Mouse (Mus musculus) hindbrain, embryonic 11.5 days (tissue): Measurements from ENCODE around the gene Map2k5. TPM values are rescaled to one million over a fixed set of nuclear protein-coding genes. Genes with fewer than 3 reads are reported as not detected.

Source experiments
- ATAC-seq: fragments of 200-750 bp; cut with Nextera tagmentation; 2 replicates; pipeline ENCODE4 v1.8.0; 2017; ENCODE audit warnings: mild to moderate bottlenecking, moderate TSS enrichment, moderate library complexity; ENCODE audit not compliant: low FRiP score
- DNase-seq: peaks from one replicate; pipeline ENCODE4 v3.0.0-alpha.2; 2015; ENCODE audit warnings: low spot score
- H3K27ac ChIP-seq: fragments of 300-500 bp; sonication (generic); 2 replicates; pipeline ENCODE4 v1.5.1; 2014; ENCODE audit warnings: mild to moderate bottlenecking, low read depth, low read length
- H3K27me3 ChIP-seq: fragments of 300-500 bp; sonication (generic); 2 replicates; pipeline ENCODE4 v1.6.1; 2014; ENCODE audit warnings: mild to moderate bottlenecking, low read length, moderate library complexity, mixed read lengths; ENCODE audit not compliant: control insufficient read depth, insufficient read depth
- H3K36me3 ChIP-seq: fragments of 300-500 bp; sonication (generic); 2 replicates; pipeline ENCODE4 v1.6.1; 2014; ENCODE audit warnings: mild to moderate bottlenecking, low read length, moderate library complexity, mixed read lengths; ENCODE audit not compliant: control insufficient read depth, insufficient read depth
- H3K4me1 ChIP-seq: fragments of 300-500 bp; sonication (generic); replicated peaks from 2 replicates; pipeline ENCODE4 v1.6.1; 2014; ENCODE audit warnings: low read length, mixed read lengths; ENCODE audit not compliant: control insufficient read depth, insufficient read depth
- H3K4me2 ChIP-seq: fragments of 300-500 bp; sonication (generic); replicated peaks from 2 replicates; pipeline ENCODE4 v1.6.1; 2014; ENCODE audit warnings: mild to moderate bottlenecking, low read depth, low read length
- H3K4me3 ChIP-seq: fragments of 300-500 bp; sonication (generic); 2 replicates; pipeline ENCODE4 v1.5.1; 2014; ENCODE audit warnings: low read depth, low read length
- H3K9ac ChIP-seq: fragments of 300-500 bp; sonication (generic); 2 replicates; pipeline ENCODE4 v1.6.1; 2014; ENCODE audit warnings: low read depth, low read length
- H3K9me3 ChIP-seq: fragments of 300-500 bp; sonication (generic); 2 replicates; pipeline ENCODE4 v1.6.1; 2016; ENCODE audit warnings: low read length; ENCODE audit not compliant: control insufficient read depth
- WGBS: fragments of 180-500 bp; shearing (Covaris S2); extraction: QIAGEN DNeasy Blood & Tissue Kit; methylation state at CpG from one replicate; pipeline ENCODE4 v1.1.7; 2014; 5-methylcytosine and 5-hydroxymethylcytosine counted together
- polyA plus RNA-seq: library from polyadenylated mRNA; unstranded; fragments of >200 nt; fragmentation: Nextera tagmentation; extraction: Ambion mirVana; gene quantifications from 2 replicates; pipeline ENCODE4 v1.2.1, GENCODE M21; 2014

The Map2k5 gene
- polyA plus RNA-seq, 1 experiment from 2014 or later = 43.0 TPM

GRCm38 (mm10) chr9:63201376-63202323, 176.1 kb downstream of the Map2k5 start:
- H3K36me3 ChIP-seq = no peaks in the 10 kb centered on the region
- no peak overlapping the region for H3K27ac ChIP-seq
- H3K4me3 ChIP-seq = no peak overlapping the region
- no peaks in the 10 kb centered on the region for H3K27me3 ChIP-seq
- H3K4me1 ChIP-seq = peaks cover 11% of the 10 kb centered on the region
- no peak for ATAC-seq
- no peak for DNase-seq
- no peaks in the 10 kb centered on the region for H3K9me3 ChIP-seq
- no peak overlapping the region for H3K4me2 ChIP-seq
- no peak overlapping the region for H3K9ac ChIP-seq
- WGBS = 86% methylated on average over 15 of the region's 15 CpGs

GRCm38 (mm10) chr9:63197252-63197651, 180.4 kb downstream of the Map2k5 start:
- Histone ChIP-seq H3K4me2 (no peak overlapping the region), H3K9me3 (no peaks in the 10 kb centered on the region), H3K27ac (no peak overlapping the region), H3K4me1 (peaks cover 8% of the 10 kb centered on the region), H3K27me3 (no peaks in the 10 kb centered on the region), H3K36me3 (no peaks in the 10 kb centered on the region), H3K9ac (no peak overlapping the region), H3K4me3 (no peak overlapping the region)
- DNase-seq (no peak), ATAC-seq (no peak)
- 17% methylated on average over 8 of the region's 8 CpGs for WGBS

DNA sequence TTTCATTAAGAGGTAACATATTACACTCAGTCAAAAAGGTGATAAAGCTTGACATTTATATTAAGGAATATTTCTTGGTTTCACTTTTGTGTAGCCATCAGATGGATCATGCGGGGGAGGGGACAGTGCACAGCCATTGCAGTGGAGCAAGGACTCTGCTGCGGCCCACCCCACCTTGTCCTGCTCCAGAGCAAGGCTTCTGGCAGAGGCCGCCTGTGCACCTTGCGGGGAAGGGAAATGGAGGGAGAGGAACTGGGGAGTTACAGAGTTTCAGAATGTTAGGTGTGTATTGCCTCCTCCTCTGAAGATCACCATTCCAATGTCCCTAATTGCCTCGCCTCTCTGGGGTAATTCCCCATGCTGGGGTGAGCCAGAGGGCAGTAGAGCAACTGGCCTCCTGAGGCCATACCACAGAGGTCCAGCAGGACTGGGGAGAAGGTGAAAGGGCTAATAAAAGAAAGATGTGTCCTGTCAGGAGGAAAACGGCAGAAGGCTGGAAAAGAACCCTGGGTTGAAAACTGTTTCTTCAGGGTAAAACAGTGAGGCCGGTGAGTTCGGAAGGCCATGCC, 181.5 kb downstream of the Map2k5 start:
- ATAC-seq (no peak), DNase-seq (no peak)
- peaks cover 8% of the 10 kb centered on the region for H3K4me1 ChIP-seq
- no peaks in the 10 kb centered on the region for H3K27me3 ChIP-seq
- peak overlapping the region; percentile 39; the same call in 1 of the 2 replicates for H3K27ac ChIP-seq
- H3K9me3 ChIP-seq = no peaks in the 10 kb centered on the region
- no peak overlapping the region for H3K9ac ChIP-seq
- H3K4me2 ChIP-seq = no peak overlapping the region
- H3K4me3 ChIP-seq = no peak overlapping the region
- no peaks in the 10 kb centered on the region for H3K36me3 ChIP-seq
- 41% methylated on average over 8 of the region's 8 CpGs for WGBS

DNA sequence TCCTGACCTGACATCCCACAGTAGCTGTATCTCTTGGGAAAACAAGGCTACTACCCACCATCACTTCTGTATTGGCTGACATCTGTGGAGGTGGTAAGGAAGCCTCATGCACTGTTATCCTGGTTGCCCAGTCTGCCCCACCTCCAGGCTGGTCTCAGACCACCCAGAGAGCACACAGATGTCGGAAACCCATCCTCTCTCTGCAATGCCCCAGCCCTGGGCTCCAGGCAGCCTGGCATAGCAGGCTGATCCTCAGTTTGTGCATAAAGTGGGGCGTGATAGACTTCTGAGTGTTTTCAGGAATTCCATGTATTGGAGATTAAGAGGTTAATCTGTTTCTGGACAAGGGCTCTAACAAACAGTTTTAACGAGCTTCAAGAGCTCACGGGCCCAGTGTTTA, 182.2 kb downstream of the Map2k5 start:
- Histone ChIP-seq H3K4me3 (no peak overlapping the region), H3K4me1 (peaks cover 8% of the 10 kb centered on the region), H3K9ac (no peak overlapping the region), H3K27ac (no peak overlapping the region), H3K27me3 (no peaks in the 10 kb centered on the region), H3K4me2 (no peak overlapping the region), H3K9me3 (no peaks in the 10 kb centered on the region), H3K36me3 (no peaks in the 10 kb centered on the region)
- no peak for DNase-seq
- no peak for ATAC-seq
- WGBS = 49% methylated on average over 4 of the region's 4 CpGs

DNA sequence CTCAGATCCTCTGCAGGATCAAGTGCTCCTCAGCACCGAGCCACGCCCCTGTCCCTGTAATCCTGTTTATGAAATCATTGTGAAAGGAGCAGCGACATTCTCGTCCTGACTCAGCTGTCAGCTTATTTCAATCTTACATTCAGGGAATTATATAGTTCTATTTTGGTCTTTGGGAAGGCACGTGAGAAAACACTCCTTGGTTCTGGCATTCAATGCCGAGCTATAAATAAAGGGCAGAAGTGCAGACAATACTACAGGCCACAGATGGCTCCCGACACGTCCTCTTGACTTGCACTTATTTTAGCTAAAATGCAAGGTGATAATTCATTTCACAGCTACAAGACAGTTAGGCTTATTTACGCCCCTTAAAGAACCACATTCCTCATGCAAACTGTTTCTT, 182.9 kb downstream of the Map2k5 start:
- Histone ChIP-seq H3K4me3 (no peak overlapping the region), H3K9me3 (no peaks in the 10 kb centered on the region), H3K36me3 (no peaks in the 10 kb centered on the region), H3K27me3 (no peaks in the 10 kb centered on the region), H3K27ac (no peak overlapping the region), H3K4me2 (no peak overlapping the region), H3K4me1 (peaks cover 8% of the 10 kb centered on the region), H3K9ac (no peak overlapping the region)
- ATAC-seq (no peak), DNase-seq (no peak)
- 79% methylated on average over 9 of the region's 9 CpGs for WGBS

DNA sequence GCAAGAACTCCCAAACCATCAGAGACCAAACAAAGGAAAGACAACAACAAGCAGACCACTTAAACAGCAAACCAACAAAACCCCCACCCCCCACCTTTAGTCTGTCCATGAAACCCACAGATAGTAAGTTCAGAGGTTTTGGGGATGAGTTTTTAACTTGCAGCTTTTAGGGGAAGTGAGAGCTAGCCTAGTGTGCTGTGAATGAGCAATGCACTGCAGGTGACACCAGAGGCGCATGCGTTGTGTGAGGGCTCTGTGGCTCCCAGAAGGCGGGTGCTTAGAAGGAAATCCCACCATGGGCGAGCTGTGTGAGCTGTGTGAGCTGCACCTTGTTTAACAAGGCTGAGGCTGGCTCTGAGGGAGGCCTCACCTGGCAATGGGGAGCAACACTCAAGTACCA, 184.9 kb downstream of the Map2k5 start:
- WGBS = 78% methylated on average over 4 of the region's 4 CpGs
- H3K9ac ChIP-seq = no peak overlapping the region; the same call in 1 of the 2 replicates
- no peaks in the 10 kb centered on the region for H3K9me3 ChIP-seq
- no peak overlapping the region for H3K4me3 ChIP-seq
- H3K4me2 ChIP-seq = no peak overlapping the region
- no peaks in the 10 kb centered on the region for H3K27me3 ChIP-seq
- ATAC-seq = no peak
- peaks cover 11% of the 10 kb centered on the region for H3K4me1 ChIP-seq
- H3K36me3 ChIP-seq = no peaks in the 10 kb centered on the region
- peak overlapping the region; percentile 17; the same call in 1 of the 2 replicates for H3K27ac ChIP-seq
- no peak for DNase-seq

DNA sequence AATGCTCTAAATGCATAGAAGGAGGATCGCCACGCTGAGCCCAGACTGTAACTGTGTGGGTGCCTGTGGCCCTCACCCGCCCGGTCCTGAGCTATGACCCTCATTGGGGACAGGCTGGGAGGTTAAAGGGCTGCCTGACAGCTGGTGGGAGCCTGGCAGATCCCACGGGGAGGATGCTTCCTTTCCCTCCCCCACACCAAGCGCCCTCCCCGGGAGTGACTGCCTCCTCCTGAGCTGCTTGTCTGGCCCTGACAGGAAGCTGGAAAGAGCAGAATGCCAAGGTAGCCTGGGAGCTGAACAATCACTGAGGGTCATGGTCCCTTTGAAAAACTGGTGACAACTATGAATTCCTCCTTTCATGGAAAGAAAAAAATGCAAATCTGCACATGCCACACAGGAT, 190.4 kb downstream of the Map2k5 start:
- WGBS = 12% methylated on average over 6 of the region's 7 CpGs
- 0 out of 2 replicates have a peak overlapping the region, but pooled peaks have one; percentile 40 for H3K27ac ChIP-seq
- H3K9me3 ChIP-seq = no peaks in the 10 kb centered on the region
- no peak overlapping the region for H3K4me3 ChIP-seq
- ATAC-seq (peak; percentile 40; the same call in 1 of the 2 replicates), DNase-seq (no peak)
- peaks cover 13% of the 10 kb centered on the region for H3K4me1 ChIP-seq
- no peaks in the 10 kb centered on the region for H3K36me3 ChIP-seq
- no peak overlapping the region for H3K9ac ChIP-seq
- H3K27me3 ChIP-seq = no peaks in the 10 kb centered on the region
- H3K4me2 ChIP-seq = no peak overlapping the region

GRCm38 (mm10) chr9:63185249-63185648, 192.5 kb downstream of the Map2k5 start:
- DNase-seq (no peak), ATAC-seq (no peak)
- H3K27me3 ChIP-seq = no peaks in the 10 kb centered on the region
- 81% methylated on average over 7 of the region's 7 CpGs for WGBS
- no peak overlapping the region for H3K27ac ChIP-seq
- no peak overlapping the region for H3K4me3 ChIP-seq
- H3K9ac ChIP-seq = no peak overlapping the region
- peaks cover 18% of the 10 kb centered on the region for H3K4me1 ChIP-seq
- no peak overlapping the region for H3K4me2 ChIP-seq
- H3K36me3 ChIP-seq = no peaks in the 10 kb centered on the region
- H3K9me3 ChIP-seq = no peaks in the 10 kb centered on the region
